Mouse (Mus musculus) myocyte (in vitro differentiated cells): ENCODE results near the gene Eif3g. TPM values are rescaled to one million over a fixed set of nuclear protein-coding genes. Genes with fewer than 3 reads are reported as not detected.

Experiments used
- H3K27me3 ChIP-seq: one replicate; pipeline ENCODE4 v1.6.1; 2011; ENCODE audit not compliant: control insufficient read depth, insufficient read depth, insufficient read length
- H3K36me3 ChIP-seq: one replicate; pipeline ENCODE4 v1.6.1; 2011; ENCODE audit not compliant: control insufficient read depth, insufficient read depth
- H3K4me2 ChIP-seq: one replicate; pipeline ENCODE4 v1.6.1; 2011; ENCODE audit warnings: low read depth, control low read depth
- H3K4me3 ChIP-seq: one replicate; pipeline ENCODE4 v1.5.1; 2011; ENCODE audit warnings: mild to moderate bottlenecking, control low read depth, moderate library complexity
- H3K79me2 ChIP-seq: one replicate; pipeline ENCODE4 v1.6.1; 2011; ENCODE audit not compliant: control insufficient read depth, insufficient read depth
- H3ac ChIP-seq: one replicate; pipeline ENCODE4 v1.6.1; 2011; ENCODE audit not compliant: control insufficient read depth, insufficient read length
- CEBPB ChIP-seq: IDR thresholded peaks from 2 replicates; pipeline ENCODE4 v1.6.1; 2011; ENCODE audit warnings: mild to moderate bottlenecking, moderate library complexity; ENCODE audit not compliant: poor library complexity, insufficient read depth, severe bottlenecking
- E2F4 ChIP-seq: IDR thresholded peaks from one replicate; pipeline ENCODE4 v1.6.1; 2011; ENCODE audit warnings: mild to moderate bottlenecking, control low read depth, moderate library complexity; ENCODE audit not compliant: insufficient read depth
- MAX ChIP-seq: IDR thresholded peaks from one replicate; pipeline ENCODE4 v1.6.1; 2011; ENCODE audit warnings: low read depth, mild to moderate bottlenecking, control low read depth
- MYOD1 ChIP-seq, 3 experiments: IDR thresholded peaks; one replicate each; pipeline ENCODE4 v1.6.1; 2011; ENCODE audit warnings: control low read depth in 2 of 3, low read depth in 2 of 3, mild to moderate bottlenecking in 2 of 3, moderate library complexity in 1 of 3; ENCODE audit not compliant: insufficient read length in 2 of 3, control insufficient read depth in 1 of 3
- MYOG ChIP-seq, 3 experiments: IDR thresholded peaks; one replicate each; pipeline ENCODE4 v1.6.1; 2011; ENCODE audit warnings: control low read depth in 2 of 3, low read depth in 2 of 3, mild to moderate bottlenecking in 2 of 3; ENCODE audit not compliant: insufficient read length in 2 of 3, control insufficient read depth in 1 of 3, insufficient read depth in 1 of 3
- POLR2A ChIP-seq: IDR thresholded peaks from one replicate; pipeline ENCODE4 v1.6.1; 2011; ENCODE audit warnings: low read depth, mild to moderate bottlenecking, control low read depth, moderate library complexity; ENCODE audit not compliant: insufficient read length
- POLR2AphosphoS2 ChIP-seq: IDR thresholded peaks from one replicate; pipeline ENCODE4 v1.6.1; 2011; ENCODE audit warnings: low read depth, control low read depth; ENCODE audit not compliant: insufficient read length
- REST ChIP-seq: IDR thresholded peaks from one replicate; pipeline ENCODE4 v1.6.1; 2011; ENCODE audit warnings: mild to moderate bottlenecking, control low read depth, moderate library complexity; ENCODE audit not compliant: insufficient read depth, insufficient read length
- SRF ChIP-seq: IDR thresholded peaks from one replicate; pipeline ENCODE4 v1.6.1; 2011; ENCODE audit warnings: low read depth; ENCODE audit not compliant: control insufficient read depth, insufficient read length
- TCF12 ChIP-seq: IDR thresholded peaks from one replicate; pipeline ENCODE4 v1.6.1; 2011; ENCODE audit warnings: mild to moderate bottlenecking, control low read depth; ENCODE audit not compliant: poor library complexity, insufficient read depth, severe bottlenecking
- TCF3 ChIP-seq: IDR thresholded peaks from one replicate; pipeline ENCODE4 v1.6.1; 2011; ENCODE audit warnings: low read depth, control low read depth; ENCODE audit not compliant: insufficient read length
- USF1 ChIP-seq: IDR thresholded peaks from one replicate; pipeline ENCODE4 v1.6.1; 2011; ENCODE audit warnings: low read depth, mild to moderate bottlenecking, control low read depth, moderate library complexity
- polyA plus RNA-seq: library from polyadenylated mRNA; unstranded; fragments of >200 nt; fragmentation: generic; extraction: Trizol; gene quantifications from one replicate; pipeline ENCODE4 v1.2.1, GENCODE M21; 2012; ENCODE audit warnings: missing spikeins

The Eif3g gene
- polyA plus RNA-seq = 202 TPM

- peak within 1 kb of the TSS; percentile 62 for H3K4me3 ChIP-seq
- TF ChIP-seq MAX (no peak), USF1 (no peak), TCF3 (no peak), TCF12 (no peak), MYOG (IDR thresholded peaks at IDR 0.05; ENCODE audit: control insufficient read depth in 1 of 3, insufficient read depth in 1 of 3, insufficient read length in 2 of 3, low read depth in 2 of 3) (peak in 2 of 3 experiments; percentile 12 to 22), POLR2A (peak; percentile 71), E2F4 (no peak), SRF (no peak), MYOD1 (IDR thresholded peaks at IDR 0.05; ENCODE audit: control insufficient read depth in 1 of 3, insufficient read length in 2 of 3, low read depth in 2 of 3) (no peak), POLR2AphosphoS2 (peak; percentile 70), CEBPB (no peak), REST (no peak)
- H3K79me2 ChIP-seq = peaks cover 15% of the 10 kb centered on the region
- peaks cover 4% of the 10 kb centered on the region for H3K36me3 ChIP-seq
- H3ac ChIP-seq = peak within 1 kb of the TSS; percentile 98
- no peaks in the 10 kb centered on the region for H3K27me3 ChIP-seq
- peak within 1 kb of the TSS; percentile 93 for H3K4me2 ChIP-seq
These were observed at the start of gene Eif3g for GRCm38 (mm10) chr9:20898511-20899073. Eif3g (minus strand) TSS chr9:20898623.

DNA sequence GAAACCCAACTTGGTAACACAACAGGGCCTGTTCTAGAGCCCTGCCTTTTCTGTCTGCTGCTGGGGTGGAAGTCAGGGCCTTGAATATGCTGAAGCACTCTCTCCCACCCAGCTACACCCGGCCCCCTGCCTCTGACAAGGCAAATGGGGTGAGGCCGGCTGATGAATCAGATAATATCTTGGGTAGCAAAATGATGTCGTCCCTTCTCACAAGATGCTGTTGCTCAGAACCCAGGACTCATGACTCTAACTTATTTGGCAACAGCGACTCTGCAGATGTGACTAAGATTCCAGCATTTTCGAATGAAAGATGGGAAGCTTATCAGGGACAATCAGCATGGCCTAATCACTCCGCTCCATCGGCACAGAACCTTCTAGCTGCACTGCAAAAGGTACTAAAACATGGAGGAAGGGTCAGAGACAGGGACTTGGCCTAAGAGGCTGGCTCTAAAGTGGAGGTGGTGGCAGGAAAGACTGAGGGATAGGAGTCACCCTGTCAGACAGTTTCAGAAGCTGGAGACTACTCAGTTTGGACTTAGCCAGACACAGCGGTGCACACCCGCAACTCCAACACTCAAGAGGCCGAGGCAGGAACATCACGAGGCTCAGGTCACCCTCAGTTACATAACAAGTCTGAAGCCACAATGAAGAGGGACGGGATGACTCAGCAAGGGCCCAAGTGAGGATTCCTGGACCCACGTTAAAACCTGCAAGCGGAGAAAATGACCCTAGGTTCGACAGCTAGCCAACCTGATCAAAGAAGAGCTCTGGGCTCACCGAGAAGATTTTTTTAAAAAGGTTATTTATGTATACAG is 47.9 kb upstream of the Eif3g start:
- no peaks in the 10 kb centered on the region for H3K27me3 ChIP-seq
- H3K36me3 ChIP-seq = peaks cover under 1% of the 10 kb centered on the region
- no peak overlapping the region for H3K4me2 ChIP-seq
- H3K4me3 ChIP-seq = no peak overlapping the region
- no peak for TF ChIP-seq MYOD1 (IDR thresholded peaks at IDR 0.05; ENCODE audit: control insufficient read depth in 1 of 3, insufficient read length in 2 of 3, low read depth in 2 of 3)
- no peak for TF ChIP-seq SRF
- TF ChIP-seq POLR2A = no peak
- no peak for TF ChIP-seq USF1
- no peak for TF ChIP-seq TCF12
- no peak for TF ChIP-seq CEBPB
- TF ChIP-seq MAX = no peak
- no peak for TF ChIP-seq TCF3
- no peak for TF ChIP-seq MYOG (IDR thresholded peaks at IDR 0.05; ENCODE audit: control insufficient read depth in 1 of 3, insufficient read depth in 1 of 3, insufficient read length in 2 of 3, low read depth in 2 of 3)
- TF ChIP-seq REST = no peak
- TF ChIP-seq POLR2AphosphoS2 = no peak
- no peak for TF ChIP-seq E2F4
- H3ac ChIP-seq = no peak overlapping the region
- H3K79me2 ChIP-seq = peaks cover 88% of the 10 kb centered on the region

DNA sequence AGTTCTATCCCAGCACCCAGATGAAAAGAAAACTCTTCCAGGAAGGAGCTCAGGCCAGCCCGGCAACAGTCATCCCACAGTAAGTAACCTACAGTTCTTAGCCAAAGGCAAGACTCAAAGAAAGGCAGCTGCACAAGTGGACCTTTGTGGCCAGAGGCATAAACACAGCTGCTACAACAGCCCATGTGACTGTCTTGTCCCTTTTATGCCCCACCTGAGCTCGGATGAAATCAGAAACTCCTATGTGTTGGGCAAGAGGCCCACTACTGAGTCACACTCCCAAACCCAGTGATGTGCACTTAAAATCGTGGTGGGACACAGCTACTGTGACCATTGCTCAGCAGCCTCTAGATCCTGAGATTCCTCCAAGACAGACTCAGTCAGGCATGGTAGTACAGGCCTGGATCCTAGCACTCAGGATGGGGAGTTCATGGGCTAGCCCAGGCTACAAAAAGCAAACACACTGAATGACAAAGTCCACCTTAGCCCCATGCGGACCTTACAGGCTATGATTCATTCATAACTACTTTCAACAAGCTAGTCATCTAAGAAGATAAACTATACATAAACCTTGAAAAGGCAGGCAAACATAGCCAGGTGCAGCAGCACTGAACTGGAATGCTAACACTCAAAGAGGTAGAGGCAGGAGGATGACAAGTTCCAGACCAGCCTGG is 46.4 kb upstream of the Eif3g start:
- peak overlapping the region; percentile 66 for H3K4me2 ChIP-seq
- H3K27me3 ChIP-seq = no peaks in the 10 kb centered on the region
- H3K4me3 ChIP-seq = no peak overlapping the region
- H3ac ChIP-seq = no peak overlapping the region
- H3K79me2 ChIP-seq = peaks cover 74% of the 10 kb centered on the region
- TF ChIP-seq MYOD1 (IDR thresholded peaks at IDR 0.05; ENCODE audit: control insufficient read depth in 1 of 3, insufficient read length in 2 of 3, low read depth in 2 of 3) = peak; percentile 29 to 91 (median 86)
- TF ChIP-seq TCF12 = peak; percentile 59
- TF ChIP-seq E2F4 = no peak
- TF ChIP-seq MAX = no peak
- TF ChIP-seq SRF = no peak
- peak; percentile 82 for TF ChIP-seq USF1
- no peak for TF ChIP-seq CEBPB
- no peak for TF ChIP-seq POLR2AphosphoS2
- TF ChIP-seq MYOG (IDR thresholded peaks at IDR 0.05; ENCODE audit: control insufficient read depth in 1 of 3, insufficient read depth in 1 of 3, insufficient read length in 2 of 3, low read depth in 2 of 3) = peak in 2 of 3 experiments; percentile 60 to 68
- no peak for TF ChIP-seq REST
- peak; percentile 7 for TF ChIP-seq TCF3
- no peak for TF ChIP-seq POLR2A
- peaks cover 5% of the 10 kb centered on the region for H3K36me3 ChIP-seq

DNA sequence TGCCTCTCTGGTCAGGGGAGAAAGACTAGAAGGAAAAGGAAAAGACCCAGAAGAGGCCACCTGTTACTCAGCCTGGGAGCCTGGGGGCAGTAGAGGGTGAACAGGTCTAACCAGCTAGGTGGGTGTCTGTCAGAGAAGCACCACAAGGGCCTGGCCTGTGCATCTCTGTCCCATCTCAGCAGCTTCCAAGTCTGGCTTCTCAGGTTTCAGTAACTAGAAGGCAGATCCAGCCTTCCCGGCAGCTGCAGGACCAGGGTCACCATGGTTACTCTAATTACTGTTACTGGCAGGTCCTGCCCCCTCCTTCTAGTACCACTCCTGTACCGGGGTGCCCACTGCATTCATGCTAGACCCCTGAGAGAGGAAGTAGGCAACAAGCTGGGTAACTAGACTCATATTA is 45.5 kb upstream of the Eif3g start:
- peaks cover 10% of the 10 kb centered on the region for H3K36me3 ChIP-seq
- TF ChIP-seq MYOD1 (IDR thresholded peaks at IDR 0.05; ENCODE audit: control insufficient read depth in 1 of 3, insufficient read length in 2 of 3, low read depth in 2 of 3) (no peak), TCF12 (no peak), MAX (no peak), POLR2A (no peak), E2F4 (no peak)
- H3K79me2 ChIP-seq = peaks cover 64% of the 10 kb centered on the region
- no peak overlapping the region for H3K4me3 ChIP-seq
- H3K27me3 ChIP-seq = no peaks in the 10 kb centered on the region
- peak overlapping the region; percentile 66 for H3K4me2 ChIP-seq
- H3ac ChIP-seq = no peak overlapping the region
